Mouse (Mus musculus) G1E-ER4 (cell line): Measurements from ENCODE around the gene Lrrc66. TPM values are rescaled to one million over a fixed set of nuclear protein-coding genes. Genes with fewer than 3 reads are reported as not detected.

Experiments
- GATA1 ChIP-seq: IDR thresholded peaks from one replicate; pipeline ENCODE4 v1.8.0; 2012; ENCODE audit warnings: low read length, inconsistent platforms
- polyA plus RNA-seq: library from polyadenylated mRNA; stranded (reverse); fragments of >175 nt; gene quantifications from 2 replicates; pipeline ENCODE4 v1.2.3, GENCODE M21; 2012

Lrrc66 gene
- 0.04 and 0.10 TPM in 2 replicates for polyA plus RNA-seq

DNA sequence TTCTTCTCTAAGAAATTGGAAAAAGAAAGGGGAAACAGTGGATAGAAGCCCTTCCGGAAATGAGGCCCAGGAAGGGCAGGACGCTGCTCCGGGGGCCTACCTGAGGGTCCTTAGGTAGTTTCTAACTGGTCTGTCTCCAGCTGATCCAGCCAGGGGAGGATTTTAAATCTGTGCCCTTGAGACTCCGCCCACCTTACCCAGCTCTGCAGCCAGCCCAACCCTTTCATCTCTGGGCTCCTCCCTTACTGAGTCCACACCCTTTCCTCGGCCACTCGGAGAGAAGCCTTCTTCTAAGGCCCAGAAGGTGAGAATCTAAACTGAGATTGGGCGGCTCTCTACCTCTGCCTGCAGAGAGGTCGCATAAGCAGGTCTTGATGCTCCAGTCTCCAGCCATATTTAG, at the start of gene Lrrc66:
Lrrc66 (minus strand) TSS at position 236 of the 400 bp plus-strand sequence.
- TF ChIP-seq GATA1: no peak

DNA sequence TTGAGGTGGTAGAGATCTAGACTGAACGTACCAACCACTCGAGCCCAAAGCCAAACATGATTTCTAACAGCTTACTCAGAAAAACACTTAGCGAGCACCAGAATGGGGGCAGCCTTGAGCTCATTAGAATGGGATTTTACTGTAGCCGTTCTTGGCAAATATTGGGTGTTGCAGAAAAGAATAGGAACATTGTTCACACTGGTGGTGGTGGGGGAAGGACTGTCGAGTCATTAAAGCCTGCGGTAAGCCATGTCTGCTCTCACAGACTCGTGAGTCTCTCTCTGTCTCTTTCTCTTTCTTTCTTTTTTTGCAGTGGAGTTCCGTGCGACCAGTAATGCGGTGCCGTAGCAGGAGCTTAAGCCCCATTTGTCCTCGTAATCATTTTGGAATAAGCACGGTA, 44.3 kb upstream of the Lrrc66 start:
- TF ChIP-seq GATA1: no peak

DNA sequence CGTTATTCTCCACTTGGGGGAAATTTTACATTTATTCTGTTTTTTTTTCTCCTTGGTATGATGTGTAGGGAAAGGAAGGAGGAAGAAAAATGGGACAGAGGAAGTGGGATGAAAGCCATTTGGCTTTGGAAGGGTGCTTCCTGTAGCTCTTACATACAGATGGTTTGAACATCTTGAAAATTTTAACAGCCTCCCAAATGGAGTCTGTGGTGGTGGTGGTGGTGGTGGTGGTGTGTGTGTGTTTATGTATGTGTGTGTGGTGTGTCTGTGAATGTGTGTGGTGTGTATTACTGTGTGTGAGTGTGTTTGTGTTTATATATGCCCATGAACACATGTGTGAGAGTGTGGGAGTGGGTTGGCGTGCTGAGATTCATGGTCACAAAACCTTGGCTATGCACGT, 43.3 kb upstream of the Lrrc66 start:
- no peak for TF ChIP-seq GATA1

DNA sequence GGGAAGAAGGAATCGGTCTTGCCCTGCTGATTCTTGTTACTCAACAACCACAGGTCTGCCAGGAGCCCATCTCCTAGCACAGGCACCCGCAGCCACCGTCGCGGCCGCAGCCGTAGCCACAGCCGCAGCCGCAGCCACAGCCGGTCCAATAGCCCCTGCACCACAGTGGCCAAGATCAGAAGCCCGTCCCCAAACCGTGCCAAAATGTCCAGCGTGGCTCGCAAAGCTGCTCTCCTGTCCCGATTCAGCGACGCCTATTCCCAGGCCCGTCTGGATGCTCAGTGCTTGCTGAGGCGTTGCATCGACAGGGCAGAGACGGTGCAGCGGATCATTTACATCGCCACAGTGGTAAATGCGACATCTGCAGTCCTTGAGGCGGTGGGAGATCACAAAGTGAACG, 37.1 kb upstream of the Lrrc66 start:
- TF ChIP-seq GATA1: no peak

DNA sequence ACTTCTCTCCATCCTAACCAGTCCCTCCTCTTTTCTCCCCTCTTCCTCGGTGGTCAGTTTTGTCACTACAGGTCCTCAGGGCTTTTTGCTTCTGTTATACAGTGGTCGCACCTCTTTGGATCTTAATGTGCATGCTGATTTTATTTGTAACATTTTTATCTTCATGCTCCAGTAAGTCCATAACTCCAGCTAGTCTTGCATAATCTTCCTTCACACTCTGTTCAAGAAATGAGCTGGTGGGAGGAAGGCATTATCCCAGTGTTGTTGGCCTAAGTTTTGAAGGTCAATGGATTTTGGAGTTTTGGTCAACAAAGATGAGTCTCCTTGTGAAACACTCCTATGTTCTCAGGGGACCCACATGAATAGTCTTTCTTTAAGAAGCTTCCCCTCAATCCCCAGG, 35.6 kb upstream of the Lrrc66 start:
- TF ChIP-seq GATA1: no peak

DNA sequence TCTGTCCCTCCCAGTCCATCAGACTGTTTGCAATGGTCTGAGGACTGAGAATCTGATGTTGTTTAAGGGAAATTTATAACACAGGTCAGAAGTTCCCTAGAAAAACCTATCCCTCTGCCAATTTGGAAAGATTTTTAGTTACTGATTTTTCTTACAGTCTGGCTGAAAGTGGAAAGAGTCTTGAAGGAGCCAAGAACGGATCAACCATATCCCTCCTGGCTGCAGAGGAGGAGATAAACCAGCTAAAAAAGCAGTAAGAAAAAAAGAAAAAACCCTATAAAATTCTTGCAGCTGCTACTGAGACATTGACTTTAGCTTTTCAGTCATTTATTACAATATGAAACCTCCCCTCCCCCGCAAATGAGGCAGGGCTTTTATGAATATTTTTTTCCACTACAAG, 34.4 kb upstream of the Lrrc66 start:
- TF ChIP-seq GATA1: no peak

DNA sequence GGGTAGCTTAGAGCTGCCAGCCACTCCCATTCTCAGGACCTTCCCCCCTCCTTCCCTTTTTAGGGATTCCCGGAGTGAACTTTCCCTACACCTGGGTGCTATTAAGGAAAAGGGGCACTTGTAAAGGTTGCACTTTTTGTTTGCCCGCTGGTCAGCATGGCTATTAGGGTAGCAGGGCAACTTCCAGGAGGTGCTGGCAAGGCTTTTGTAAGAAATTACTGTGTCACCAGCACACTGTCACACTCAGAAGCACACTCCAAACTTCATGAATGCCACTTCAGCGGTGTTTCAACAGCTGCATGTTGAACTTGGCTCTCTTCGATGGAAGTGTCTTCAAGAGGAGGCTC, 19.5 kb upstream of the Lrrc66 start:
- TF ChIP-seq GATA1: no peak

DNA sequence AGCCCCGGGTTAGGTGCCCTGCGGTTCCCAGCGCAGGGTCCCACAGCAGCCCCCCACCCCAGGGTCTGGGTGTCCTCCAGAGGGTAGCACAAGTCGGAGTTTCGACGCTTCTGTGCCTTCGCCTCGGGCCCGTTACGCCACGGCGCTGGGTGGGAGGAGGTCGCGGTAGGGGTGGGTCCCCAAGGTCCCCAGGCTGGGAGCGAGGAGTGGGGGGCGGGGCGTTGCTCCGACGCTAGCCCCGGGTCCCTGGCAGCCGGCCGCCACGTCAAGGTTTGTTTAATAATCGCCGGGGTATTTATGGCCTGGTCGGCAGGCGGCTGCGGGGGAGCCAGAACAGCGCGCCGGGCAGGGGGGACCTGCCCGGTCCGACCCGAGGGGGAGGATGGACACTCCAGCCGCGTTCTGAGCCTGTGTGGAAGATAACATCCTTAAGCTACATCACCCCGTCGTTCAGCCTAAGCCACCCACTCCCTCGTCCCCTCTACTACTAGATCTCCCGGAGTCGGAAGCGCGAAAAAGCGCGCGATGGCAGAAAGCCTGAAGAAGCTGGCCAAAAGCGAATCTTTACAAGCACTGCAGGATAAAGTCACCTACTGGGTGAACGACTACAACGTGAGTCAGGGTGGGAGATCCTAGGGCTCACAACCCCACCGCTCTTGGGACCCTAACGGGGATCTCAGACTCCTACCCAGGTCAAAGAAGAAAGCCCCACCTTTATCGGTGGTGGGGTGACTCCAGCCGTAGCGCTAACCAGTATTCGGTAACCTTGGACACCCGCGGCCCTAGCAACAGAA, 18.9 kb upstream of the Lrrc66 start, which contains the start of gene Spata18:
Spata18 (plus strand) TSS at position 319 of the 794 bp plus-strand sequence.
- TF ChIP-seq GATA1: no peak

DNA sequence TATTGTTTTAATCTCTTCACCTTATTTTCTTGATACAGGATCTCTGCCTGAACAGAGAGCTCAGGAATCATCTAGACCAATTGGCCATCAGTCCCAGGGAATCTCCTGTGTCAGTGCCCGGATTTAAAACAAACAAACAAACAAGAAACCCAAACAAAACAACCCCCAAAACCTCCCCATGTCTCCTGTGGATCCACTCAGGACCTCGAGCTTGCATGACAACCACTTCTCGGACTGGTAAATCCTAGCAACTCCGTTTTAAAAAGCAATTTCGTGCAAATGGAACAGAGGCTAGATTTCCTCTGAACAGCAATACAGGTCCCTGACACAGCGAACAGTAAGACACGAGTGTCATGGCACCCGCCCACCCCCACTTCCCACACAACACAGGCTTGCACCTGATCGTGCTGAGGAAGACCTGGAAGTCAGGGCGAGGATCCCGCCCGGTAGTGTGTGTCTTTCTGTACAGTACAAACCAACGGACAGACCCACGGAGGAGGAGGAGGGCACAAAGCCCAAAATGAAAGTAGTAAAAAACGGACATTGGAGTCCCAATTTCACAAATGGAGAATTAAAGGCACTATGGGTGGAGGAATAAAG, 18.1 kb upstream of the Lrrc66 start:
- TF ChIP-seq GATA1: no peak

DNA sequence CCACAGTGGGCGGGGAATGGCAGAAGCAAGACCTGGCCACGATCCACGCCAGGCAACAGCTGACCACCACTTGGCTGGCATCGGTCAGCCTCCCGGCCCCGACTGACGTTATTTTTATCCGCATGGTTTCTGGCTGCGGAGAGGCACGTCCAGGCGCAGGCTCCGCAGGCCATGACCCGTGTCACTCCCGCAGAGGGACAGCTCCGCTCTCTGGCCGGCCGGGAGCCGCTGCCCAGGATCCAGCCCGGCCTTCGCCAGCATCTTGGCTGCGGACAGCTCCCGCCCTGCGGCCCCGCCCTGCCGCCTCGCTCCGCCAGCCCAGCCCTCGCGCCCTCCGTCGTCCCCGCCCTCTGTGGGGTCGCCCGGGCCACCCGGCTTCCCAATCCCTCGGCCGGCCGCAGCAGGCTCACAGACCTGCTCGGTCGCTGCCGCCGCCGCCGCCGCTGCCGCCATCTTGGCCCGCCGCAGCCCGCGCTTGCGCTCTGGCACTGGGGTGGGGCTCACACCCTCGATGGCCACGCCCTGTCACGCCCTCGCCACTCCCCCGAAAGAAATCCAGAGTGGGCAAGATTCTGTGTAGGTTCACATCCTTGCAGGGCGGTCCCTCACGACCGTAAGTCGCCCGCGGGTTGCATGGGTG, 15.1 kb upstream of the Lrrc66 start, which contains the start of gene Sgcb:
Sgcb (minus strand) TSS at position 530 of the 640 bp plus-strand sequence.
- TF ChIP-seq GATA1: no peak

DNA sequence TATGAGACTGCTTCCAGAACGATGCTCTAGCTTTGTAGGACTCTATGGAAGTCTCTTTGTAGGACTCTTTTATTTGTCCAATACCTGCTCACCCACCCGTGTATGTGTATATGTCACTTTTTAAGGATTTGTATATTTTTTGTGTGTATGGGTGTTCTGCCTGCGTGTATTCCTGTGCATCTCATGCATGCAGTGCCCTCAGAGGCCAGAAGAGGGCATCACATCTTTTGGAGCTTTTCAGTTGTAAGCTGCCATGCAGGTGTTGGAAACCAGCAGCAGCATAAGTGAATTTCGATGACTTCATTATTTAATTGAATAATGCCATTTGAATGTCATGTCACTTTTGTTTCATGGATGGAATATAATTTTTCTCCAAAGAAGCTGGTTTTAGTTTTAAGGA, 9.8 kb upstream of the Lrrc66 start:
- no peak for TF ChIP-seq GATA1

DNA sequence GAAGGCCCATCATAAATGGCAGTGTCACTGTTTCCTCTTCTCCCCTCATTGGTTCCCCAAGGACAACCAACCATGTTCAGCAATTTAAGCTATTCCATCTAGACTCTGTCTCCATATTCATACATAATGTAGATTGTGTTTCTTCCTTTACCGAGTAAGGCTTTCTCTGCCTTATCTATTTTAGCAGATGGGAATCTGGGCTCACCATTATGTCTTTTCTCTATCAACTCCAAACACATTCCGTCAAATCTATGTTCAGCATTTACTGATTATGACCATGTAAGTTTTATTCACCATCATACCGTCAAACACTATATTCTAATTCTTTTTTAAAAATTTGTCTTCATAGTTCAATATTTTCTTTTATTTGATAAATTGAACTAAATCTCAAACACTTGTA, 8.7 kb upstream of the Lrrc66 start:
- no peak for TF ChIP-seq GATA1

DNA sequence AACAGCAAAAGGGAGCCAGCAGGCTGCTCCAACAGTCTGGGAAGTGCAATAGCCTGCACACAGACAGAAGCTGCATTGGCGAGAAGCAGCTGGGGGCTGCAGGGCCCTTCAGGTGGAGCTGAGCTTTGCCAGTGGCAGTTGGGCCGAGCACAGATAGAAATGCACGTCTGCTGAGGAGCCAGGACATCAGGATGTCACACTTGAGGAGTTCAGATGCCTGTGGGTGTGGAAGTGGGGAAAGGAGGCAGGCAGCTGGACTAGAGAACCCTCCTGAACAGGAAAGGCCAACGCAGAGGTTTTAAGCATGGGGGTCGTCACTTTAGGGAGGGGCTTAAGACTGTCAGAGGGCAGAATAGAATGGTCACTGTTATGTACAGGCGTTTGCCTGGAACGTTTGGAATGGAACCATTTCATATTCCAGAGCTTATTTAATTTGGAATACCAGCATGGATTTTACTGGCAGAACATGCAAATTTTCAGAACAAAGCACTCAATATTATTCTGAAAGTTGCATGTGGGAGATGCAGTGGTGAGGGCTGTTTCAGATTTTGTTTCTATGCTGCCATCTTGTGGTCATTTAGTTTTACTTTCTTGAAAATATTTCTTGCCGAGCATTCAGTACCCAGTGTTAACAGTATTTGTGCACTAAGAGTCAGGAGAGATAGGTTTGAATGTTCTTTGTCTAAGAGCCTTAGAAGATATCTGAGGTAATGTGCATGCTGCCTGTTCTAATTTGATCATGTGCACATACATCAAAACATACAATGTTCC, 5.2 kb upstream of the Lrrc66 start:
- no peak for TF ChIP-seq GATA1

DNA sequence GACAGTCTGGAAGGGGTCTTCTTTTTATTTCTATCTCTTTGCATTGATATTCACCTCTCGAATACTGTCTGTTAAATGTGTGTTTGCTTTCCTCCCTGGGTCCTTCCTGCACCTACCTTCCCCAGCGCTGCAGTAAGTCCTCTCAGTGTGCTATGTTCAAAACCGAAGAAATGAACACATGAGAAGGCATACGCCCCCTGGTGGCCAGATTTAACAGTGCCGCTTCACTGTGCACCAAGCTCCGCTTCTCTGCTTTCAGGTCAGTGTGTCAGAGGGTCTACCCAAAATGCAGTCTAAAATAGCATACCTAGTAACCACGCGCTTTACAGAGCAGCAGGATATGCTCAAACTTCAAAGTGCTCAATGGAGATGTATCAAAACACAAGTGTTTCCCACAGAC, 815 bp upstream of the Lrrc66 start:
- TF ChIP-seq GATA1: no peak

DNA sequence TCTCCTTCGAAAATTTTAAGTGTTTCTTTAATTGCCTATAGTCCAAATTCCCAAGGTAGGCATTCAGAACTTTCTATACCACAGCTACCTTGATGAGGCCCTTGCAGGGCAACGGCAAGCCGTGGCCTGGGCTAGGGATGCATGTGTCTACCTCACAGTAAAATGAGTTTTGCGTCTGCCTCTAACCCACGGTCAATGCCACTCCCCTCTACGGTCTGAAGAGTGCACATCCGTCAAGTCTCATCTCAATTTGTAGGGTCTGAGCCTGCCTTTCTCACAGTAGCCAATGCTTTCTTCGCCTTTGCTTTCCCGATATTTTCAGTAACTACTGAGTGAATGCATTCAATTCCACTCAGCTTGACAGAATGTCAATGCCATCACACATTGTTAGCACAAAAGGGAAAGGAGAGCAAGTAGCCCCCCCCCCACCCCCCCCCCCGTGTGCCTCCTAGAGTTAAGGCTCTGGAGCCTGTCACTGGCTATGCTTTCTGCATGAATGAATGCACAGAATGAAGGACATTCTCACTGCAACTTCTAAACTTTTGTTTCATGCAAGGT, 1.2 kb downstream of the Lrrc66 start:
- no peak for TF ChIP-seq GATA1

DNA sequence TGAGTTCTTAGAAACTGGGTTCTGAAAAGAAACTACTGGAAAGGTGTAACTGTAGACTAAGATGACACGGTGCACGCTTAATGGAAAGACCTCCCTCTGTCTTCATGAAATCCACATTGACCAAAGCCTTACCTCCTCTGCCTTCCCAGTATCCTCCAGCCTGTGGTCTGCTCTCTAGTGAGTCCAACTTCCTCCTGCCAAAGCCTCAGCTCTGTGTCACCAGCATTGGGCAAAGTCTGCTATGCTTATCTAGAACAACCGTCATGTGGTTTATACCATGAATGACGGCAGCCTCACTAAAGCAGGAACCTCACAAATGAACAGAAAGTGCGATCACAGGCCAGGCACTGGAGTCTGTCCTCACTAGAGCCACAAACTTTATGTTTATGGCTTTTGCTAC, 2.2 kb downstream of the Lrrc66 start:
- no peak for TF ChIP-seq GATA1
